Mouse (Mus musculus) heart, postnatal 25 days (tissue): Measurements from ENCODE around the gene Agmat. TPM values are rescaled to one million over a fixed set of nuclear protein-coding genes. Genes with fewer than 3 reads are reported as not detected.
"Not testable (repeated sequence)": the region's sequence is repeated elsewhere in the genome, so short reads cannot be mapped to it uniquely, and the experiment has no call there.

Source experiments
- DNase-seq: peaks from one replicate; pipeline ENCODE4 v3.0.0; 2022; ENCODE audit warnings: low spot score
- intact Hi-C: fragments of 180-260 bp; cut with DNase I; formaldehyde crosslinking; loops from one replicate; pipeline ENCODE4 v1.15.1; 2025
- total RNA-seq, 2 experiments: library from RNA; stranded (reverse); gene quantifications; 2 replicates each; pipeline ENCODE4 v1.2.3; 2021

The Agmat gene
- total RNA-seq, 2 experiments from 2014 or later: 0.36 to 0.56 TPM

DNA sequence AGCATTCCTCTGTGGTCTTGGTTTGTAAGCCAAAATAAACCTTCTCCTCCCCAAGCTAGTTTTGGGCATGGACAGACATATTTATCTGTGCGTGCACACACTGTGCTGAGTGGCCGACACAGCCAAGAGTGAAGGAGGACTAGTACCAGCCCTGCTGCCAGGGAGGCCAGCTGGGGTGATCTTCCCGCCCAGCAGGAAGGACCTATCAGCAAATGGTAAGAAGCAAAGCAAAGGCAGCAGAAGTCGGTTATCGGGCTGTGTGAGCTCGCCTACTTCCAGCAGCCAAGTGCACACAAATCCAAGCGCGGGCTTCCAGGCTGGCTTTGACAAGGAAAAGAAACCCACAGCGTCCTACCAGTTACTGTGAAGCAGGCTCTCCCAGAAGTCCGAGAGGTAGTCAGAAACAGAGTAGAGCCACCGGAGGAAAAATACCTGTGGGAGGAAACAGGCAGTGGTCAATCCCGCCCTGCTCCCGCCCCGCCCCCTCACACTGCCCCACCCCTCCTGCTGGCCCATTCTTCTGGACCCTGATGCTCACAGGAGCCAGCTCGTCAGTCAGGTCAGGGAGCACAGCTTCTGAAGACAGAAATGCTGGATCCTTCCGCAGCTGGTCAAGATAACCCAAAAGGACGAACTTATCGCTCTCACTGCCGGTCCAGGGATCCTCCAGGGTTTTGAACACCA is 21.0 kb downstream of the Agmat start:
- intact Hi-C loops: no loop called here
- peak; percentile 76 for DNase-seq

GRCm38 (mm10) chr4:141769501-141770160 is 23.2 kb downstream of the Agmat start:
- intact Hi-C loops: no loop called here
- no peak for DNase-seq

DNA sequence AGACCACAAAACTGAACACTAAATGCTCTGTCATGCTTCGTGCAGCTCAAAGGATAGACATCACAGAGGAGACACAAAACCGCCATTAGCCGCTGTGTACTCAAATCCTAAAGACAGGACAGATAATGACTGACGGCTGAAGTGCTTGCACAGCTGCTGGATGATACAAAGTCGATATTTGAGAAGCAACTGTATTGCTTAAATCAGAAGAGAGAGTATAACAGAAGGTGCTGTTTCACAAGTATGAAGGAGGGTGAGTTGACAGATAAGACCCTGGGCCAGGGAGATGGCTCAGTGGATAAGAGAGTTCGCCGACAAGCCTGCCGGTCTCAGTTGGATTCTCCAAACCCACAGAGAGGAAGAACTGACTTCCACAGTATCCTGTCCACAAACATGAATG is 25.4 kb downstream of the Agmat start:
- DNase-seq: no peak
- intact Hi-C loops: no loop called here

DNA sequence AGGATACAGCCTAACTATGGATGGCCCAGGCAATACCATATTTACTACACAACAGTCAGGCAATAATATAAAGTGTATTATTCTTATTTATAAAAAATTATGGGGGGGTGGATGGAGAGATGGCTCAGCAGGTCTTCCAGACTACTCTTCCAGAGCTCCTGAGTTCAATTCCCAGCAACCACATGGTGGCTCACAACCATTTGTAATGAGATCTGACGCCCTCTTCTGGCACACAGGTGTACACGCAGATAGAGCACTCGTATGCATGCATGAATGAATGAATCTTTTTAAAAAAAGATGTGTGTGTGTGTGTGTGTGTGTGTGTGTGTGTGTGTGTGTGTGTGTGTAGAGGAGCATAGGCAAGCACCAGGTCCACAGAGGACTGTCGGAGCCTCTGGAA is 26.5 kb downstream of the Agmat start:
- DNase-seq, intact Hi-C loops: not testable (repeated sequence)

DNA sequence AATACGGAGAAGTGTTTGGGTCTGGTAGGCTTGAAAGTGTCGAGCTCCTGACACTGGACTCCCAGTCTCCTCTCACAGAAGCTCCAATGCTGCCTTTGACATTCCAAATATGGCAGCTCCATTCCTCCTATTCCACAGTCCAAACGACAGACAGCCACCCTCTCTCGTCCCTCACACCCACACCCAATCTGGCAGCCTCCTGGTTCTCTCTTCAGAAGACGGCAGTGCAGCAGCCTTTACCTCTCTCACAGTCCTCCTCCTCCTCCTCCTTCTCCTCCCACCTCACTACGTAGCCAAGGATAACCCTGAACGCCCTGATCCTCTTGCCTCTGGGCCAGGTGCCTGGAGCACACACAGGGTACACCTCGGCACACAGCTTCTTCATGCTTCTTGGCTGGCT is 33.4 kb downstream of the Agmat start:
- intact Hi-C loops: loop anchor here (10.0 kb wide), 1 partner anchor 165 kb away; the partner anchor contains the start of gene Tmem82
- DNase-seq: no peak

- DNase-seq: no peak
- intact Hi-C loops: loop anchor here (10.0 kb wide), 1 partner anchor 167 kb away; the partner anchor contains the start of gene Tmem82
Measured at GRCm38 (mm10) chr4:141781201-141781985, 34.9 kb downstream of the Agmat start.

DNA sequence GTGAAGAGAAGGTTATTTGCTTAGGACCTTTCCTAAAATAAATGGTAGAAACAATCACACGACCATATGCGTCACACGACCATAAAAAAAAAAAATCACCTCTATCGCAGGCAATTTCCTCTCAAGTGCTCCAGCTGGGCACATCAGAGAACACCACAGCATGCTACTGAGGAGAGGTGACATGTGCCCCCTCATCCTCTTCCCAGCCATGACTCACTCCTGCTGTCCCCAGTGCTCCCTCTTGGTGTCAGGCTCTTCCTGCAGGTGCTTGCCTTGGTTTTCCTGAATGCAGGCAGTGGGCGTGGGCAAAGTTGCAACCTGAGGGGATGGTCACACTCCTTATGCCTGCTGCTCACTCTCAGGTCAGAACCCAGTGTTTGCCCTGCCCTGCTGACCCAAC is 38.4 kb downstream of the Agmat start:
- DNase-seq: no peak
- intact Hi-C loops: loop anchor here (10.0 kb wide), 1 partner anchor 170 kb away; the partner anchor contains the start of gene Tmem82

GRCm38 (mm10) chr4:141786141-141786540 is 39.7 kb downstream of the Agmat start:
- no peak for DNase-seq
- intact Hi-C loops: loop anchor here (10.0 kb wide), 1 partner anchor 171 kb away; the partner anchor contains the start of gene Tmem82

DNA sequence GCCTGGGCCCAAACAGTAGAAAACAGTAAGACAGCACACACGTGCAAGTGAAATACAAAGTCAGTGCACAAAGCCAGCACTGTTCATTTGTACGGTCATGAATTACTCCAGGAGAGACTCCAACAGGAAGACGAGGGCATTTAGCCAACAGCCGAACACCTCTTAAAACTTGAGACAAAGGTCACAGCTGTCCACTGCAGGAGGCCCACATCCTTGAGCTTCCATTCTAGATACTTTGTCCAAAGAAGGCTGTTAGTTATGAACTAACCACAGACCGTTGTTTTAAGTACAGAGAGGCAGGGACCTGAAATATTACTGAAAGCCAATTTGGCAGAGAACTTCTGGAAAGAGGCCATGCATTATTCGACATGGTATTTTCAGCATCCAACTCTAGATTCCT is 40.6 kb downstream of the Agmat start:
- no peak for DNase-seq
- intact Hi-C loops: loop anchor here (10.0 kb wide), 1 partner anchor 172 kb away; the partner anchor contains the start of gene Tmem82

- intact Hi-C loops: loop anchor here (10.0 kb wide), 1 partner anchor 173 kb away; the partner anchor contains the start of gene Tmem82
- no peak for DNase-seq
Measured at GRCm38 (mm10) chr4:141787462-141787861, 41.0 kb downstream of the Agmat start.

GRCm38 (mm10) chr4:141789564-141790218 is 43.2 kb downstream of the Agmat start:
- intact Hi-C loops: loop anchor here (5.0 to 10.0 kb wide), 3 partner anchors 67 to 175 kb away; partner anchors contain the start of genes Ddi2, Plekhm2 and Tmem82
- DNase-seq: no peak

DNA sequence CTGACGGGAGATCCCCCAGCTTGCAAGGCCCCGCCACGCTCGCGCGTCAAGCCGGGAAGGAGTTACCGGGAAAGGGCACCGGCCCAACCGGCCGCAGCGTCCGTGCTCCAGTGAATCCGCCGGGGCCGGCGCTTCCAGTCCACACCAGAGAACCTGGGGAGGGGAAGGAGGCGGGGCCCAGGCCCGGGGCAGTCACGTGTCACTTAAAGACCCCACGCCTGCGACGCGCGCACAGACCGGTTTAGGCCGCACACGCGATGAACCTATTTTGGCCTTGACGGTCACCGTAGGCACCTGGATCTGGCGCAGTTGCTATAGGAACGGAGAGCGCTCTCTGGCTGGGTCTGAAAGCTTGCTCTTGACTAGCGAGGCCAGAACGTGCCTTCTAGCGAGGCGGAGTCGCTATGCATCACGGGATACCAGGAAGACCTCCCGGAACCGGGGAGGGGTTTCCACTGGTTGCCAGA is 44.1 kb downstream of the Agmat start, which contains the start of gene Dnajc16:
Gene Dnajc16 (minus strand): TSS at position 408 of the 467 bp plus-strand sequence.
- DNase-seq: peak; percentile 95
- intact Hi-C loops: loop anchor here (5.0 kb wide), 2 partner anchors 68 to 128 kb away; partner anchors contain the start of genes Ddi2 and Plekhm2

- intact Hi-C loops: loop anchor here (5.0 kb wide), 2 partner anchors 69 to 129 kb away; partner anchors contain the start of genes Ddi2 and Plekhm2
- no peak for DNase-seq
Measured at GRCm38 (mm10) chr4:141791486-141791885, 45.0 kb downstream of the Agmat start.

GRCm38 (mm10) chr4:141791951-141792350 is 45.5 kb downstream of the Agmat start:
- no peak for DNase-seq
- intact Hi-C loops: loop anchor here (5.0 kb wide), 2 partner anchors 70 to 130 kb away; partner anchors contain the start of genes Ddi2 and Plekhm2

DNA sequence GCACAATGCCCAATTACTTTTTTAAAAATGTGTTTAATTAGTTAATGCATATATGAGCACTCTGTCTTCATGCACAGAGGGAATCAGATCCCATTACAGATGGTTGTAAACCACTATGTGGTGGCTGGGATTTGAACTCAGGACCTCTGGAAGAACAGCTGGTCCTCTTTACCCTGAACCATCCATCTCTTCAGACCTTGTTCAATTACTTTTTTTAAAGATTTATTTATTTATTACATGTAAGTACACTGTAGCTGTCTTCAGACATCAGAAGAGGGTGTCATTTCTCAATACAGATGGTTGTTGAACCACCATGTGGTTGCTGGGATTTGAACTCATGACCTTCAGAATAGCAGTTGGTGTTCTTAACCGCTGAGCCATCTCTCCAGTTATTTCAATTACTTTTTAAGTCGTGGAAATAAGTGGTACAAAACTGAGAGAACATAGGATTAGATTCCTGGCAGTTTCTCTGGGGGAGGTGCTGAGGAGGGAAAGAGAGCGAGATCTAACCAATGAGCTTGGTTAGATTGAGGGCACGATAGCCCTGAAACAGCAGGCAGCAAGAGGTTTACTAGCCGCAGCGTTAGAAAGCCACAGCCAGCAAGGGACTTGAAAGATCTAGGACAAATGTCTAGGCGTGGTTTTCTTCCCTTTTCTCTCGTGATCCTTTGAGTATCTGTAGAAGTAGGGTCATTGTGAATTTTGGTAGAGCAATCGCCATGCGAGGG is 46.2 kb downstream of the Agmat start:
- no peak for DNase-seq
- intact Hi-C loops: loop anchor here (5.0 kb wide), 2 partner anchors 70 to 130 kb away; partner anchors contain the start of genes Ddi2 and Plekhm2

DNA sequence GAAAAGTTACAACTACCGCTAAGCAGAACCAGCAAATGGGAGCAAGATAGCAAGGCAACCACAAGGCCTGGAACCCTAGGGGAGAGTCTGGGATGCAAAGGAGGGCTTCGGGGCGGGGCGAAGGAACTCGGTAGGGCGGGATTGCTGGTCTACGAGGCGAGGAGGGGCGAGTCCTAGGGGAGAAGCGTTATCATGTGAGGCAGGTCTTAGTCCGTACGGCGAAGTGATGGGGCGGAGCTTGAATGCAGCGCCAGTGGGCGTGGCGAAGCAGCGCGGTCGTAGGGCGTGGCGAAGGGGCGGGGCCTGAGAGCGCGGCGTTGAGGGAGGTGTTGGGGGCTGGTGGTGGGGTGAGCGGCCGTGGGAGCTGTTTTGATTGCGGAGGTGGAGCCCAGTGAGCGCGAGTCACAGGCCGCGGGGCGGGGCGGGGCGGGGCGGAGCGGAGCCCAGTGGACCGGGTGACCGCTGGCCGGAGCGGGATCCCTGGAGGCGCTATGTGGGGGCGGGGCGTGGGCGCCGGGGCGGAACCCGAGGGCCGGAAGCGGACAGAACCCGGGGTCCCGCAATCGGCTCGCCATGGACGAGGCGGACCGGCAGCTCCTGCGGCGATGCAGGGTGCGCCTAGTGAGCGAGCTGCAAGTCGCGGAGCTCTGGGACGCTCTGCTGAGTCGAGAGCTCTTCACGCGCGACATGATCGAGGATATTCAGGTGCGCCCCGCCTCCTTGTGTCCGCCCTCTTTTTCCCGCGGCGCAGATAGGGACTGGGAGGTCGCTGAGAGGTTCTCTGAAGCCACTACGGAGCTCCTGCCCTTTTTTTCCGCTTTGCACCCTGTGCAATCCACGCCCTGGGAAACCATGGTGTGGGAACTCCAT is 47.0 kb downstream of the Agmat start, which contains the start of gene Casp9:
Gene Casp9 (plus strand): TSS at position 331 of the 870 bp plus-strand sequence.
- DNase-seq: peak; percentile 97
- intact Hi-C loops: loop anchor here (5.0 kb wide), 2 partner anchors 71 to 131 kb away; partner anchors contain the start of genes Ddi2 and Plekhm2

- intact Hi-C loops: loop anchor here (5.0 kb wide), 2 partner anchors 72 to 132 kb away; partner anchors contain the start of genes Ddi2 and Plekhm2
- DNase-seq: no peak
Measured at GRCm38 (mm10) chr4:141794152-141794535, 47.7 kb downstream of the Agmat start.
